Mouse (Mus musculus) myocyte (in vitro differentiated cells): Measurements from ENCODE around the gene Tnc. TPM values are rescaled to one million over a fixed set of nuclear protein-coding genes. Genes with fewer than 3 reads are reported as not detected.

Source experiments
- H3K27me3 ChIP-seq: one replicate; pipeline ENCODE4 v1.6.1; 2011; ENCODE audit not compliant: control insufficient read depth, insufficient read depth, insufficient read length
- H3K36me3 ChIP-seq: one replicate; pipeline ENCODE4 v1.6.1; 2011; ENCODE audit not compliant: control insufficient read depth, insufficient read depth
- H3K4me2 ChIP-seq: one replicate; pipeline ENCODE4 v1.6.1; 2011; ENCODE audit warnings: low read depth, control low read depth
- H3K4me3 ChIP-seq: one replicate; pipeline ENCODE4 v1.5.1; 2011; ENCODE audit warnings: mild to moderate bottlenecking, control low read depth, moderate library complexity
- H3K79me2 ChIP-seq: one replicate; pipeline ENCODE4 v1.6.1; 2011; ENCODE audit not compliant: control insufficient read depth, insufficient read depth
- H3ac ChIP-seq: one replicate; pipeline ENCODE4 v1.6.1; 2011; ENCODE audit not compliant: control insufficient read depth, insufficient read length
- CEBPB ChIP-seq: IDR thresholded peaks from 2 replicates; pipeline ENCODE4 v1.6.1; 2011; ENCODE audit warnings: mild to moderate bottlenecking, moderate library complexity; ENCODE audit not compliant: poor library complexity, insufficient read depth, severe bottlenecking
- E2F4 ChIP-seq: IDR thresholded peaks from one replicate; pipeline ENCODE4 v1.6.1; 2011; ENCODE audit warnings: mild to moderate bottlenecking, control low read depth, moderate library complexity; ENCODE audit not compliant: insufficient read depth
- MAX ChIP-seq: IDR thresholded peaks from one replicate; pipeline ENCODE4 v1.6.1; 2011; ENCODE audit warnings: low read depth, mild to moderate bottlenecking, control low read depth
- MYOD1 ChIP-seq, 3 experiments: IDR thresholded peaks; one replicate each; pipeline ENCODE4 v1.6.1; 2011; ENCODE audit warnings: control low read depth in 2 of 3, low read depth in 2 of 3, mild to moderate bottlenecking in 2 of 3, moderate library complexity in 1 of 3; ENCODE audit not compliant: insufficient read length in 2 of 3, control insufficient read depth in 1 of 3
- MYOG ChIP-seq, 3 experiments: IDR thresholded peaks; one replicate each; pipeline ENCODE4 v1.6.1; 2011; ENCODE audit warnings: control low read depth in 2 of 3, low read depth in 2 of 3, mild to moderate bottlenecking in 2 of 3; ENCODE audit not compliant: insufficient read length in 2 of 3, control insufficient read depth in 1 of 3, insufficient read depth in 1 of 3
- POLR2A ChIP-seq: IDR thresholded peaks from one replicate; pipeline ENCODE4 v1.6.1; 2011; ENCODE audit warnings: low read depth, mild to moderate bottlenecking, control low read depth, moderate library complexity; ENCODE audit not compliant: insufficient read length
- POLR2AphosphoS2 ChIP-seq: IDR thresholded peaks from one replicate; pipeline ENCODE4 v1.6.1; 2011; ENCODE audit warnings: low read depth, control low read depth; ENCODE audit not compliant: insufficient read length
- REST ChIP-seq: IDR thresholded peaks from one replicate; pipeline ENCODE4 v1.6.1; 2011; ENCODE audit warnings: mild to moderate bottlenecking, control low read depth, moderate library complexity; ENCODE audit not compliant: insufficient read depth, insufficient read length
- SRF ChIP-seq: IDR thresholded peaks from one replicate; pipeline ENCODE4 v1.6.1; 2011; ENCODE audit warnings: low read depth; ENCODE audit not compliant: control insufficient read depth, insufficient read length
- TCF12 ChIP-seq: IDR thresholded peaks from one replicate; pipeline ENCODE4 v1.6.1; 2011; ENCODE audit warnings: mild to moderate bottlenecking, control low read depth; ENCODE audit not compliant: poor library complexity, insufficient read depth, severe bottlenecking
- TCF3 ChIP-seq: IDR thresholded peaks from one replicate; pipeline ENCODE4 v1.6.1; 2011; ENCODE audit warnings: low read depth, control low read depth; ENCODE audit not compliant: insufficient read length
- USF1 ChIP-seq: IDR thresholded peaks from one replicate; pipeline ENCODE4 v1.6.1; 2011; ENCODE audit warnings: low read depth, mild to moderate bottlenecking, control low read depth, moderate library complexity
- polyA plus RNA-seq: library from polyadenylated mRNA; unstranded; fragments of >200 nt; fragmentation: generic; extraction: Trizol; gene quantifications from one replicate; pipeline ENCODE4 v1.2.1, GENCODE M21; 2012; ENCODE audit warnings: missing spikeins

Gene Tnc
- polyA plus RNA-seq, 1 experiment: 183 TPM

- Histone ChIP-seq H3K36me3 (no peaks in the 10 kb centered on the region), H3K4me2 (no peak overlapping the region), H3K4me3 (no peak overlapping the region), H3ac (no peak overlapping the region), H3K27me3 (no peaks in the 10 kb centered on the region), H3K79me2 (no peaks in the 10 kb centered on the region)
- TF ChIP-seq TCF3: no peak
Observed at GRCm38 (mm10) chr4:63928192-63928591, 118.6 kb downstream of the Tnc start.

- Histone ChIP-seq H3K36me3 (no peaks in the 10 kb centered on the region), H3K79me2 (no peaks in the 10 kb centered on the region), H3ac (no peak overlapping the region), H3K4me2 (no peak overlapping the region), H3K4me3 (no peak overlapping the region), H3K27me3 (no peaks in the 10 kb centered on the region)
- TF ChIP-seq REST: no peak
- TF ChIP-seq MYOD1 (IDR thresholded peaks at IDR 0.05; ENCODE audit: control insufficient read depth in 1 of 3, insufficient read length in 2 of 3, low read depth in 2 of 3): no peak
- TF ChIP-seq MAX: no peak
- no peak for TF ChIP-seq SRF
- TF ChIP-seq MYOG (IDR thresholded peaks at IDR 0.05; ENCODE audit: control insufficient read depth in 1 of 3, insufficient read depth in 1 of 3, insufficient read length in 2 of 3, low read depth in 2 of 3): no peak
- TF ChIP-seq TCF12: no peak
- no peak for TF ChIP-seq POLR2A
- no peak for TF ChIP-seq E2F4
- TF ChIP-seq USF1: no peak
- no peak for TF ChIP-seq TCF3
- no peak for TF ChIP-seq CEBPB
- no peak for TF ChIP-seq POLR2AphosphoS2
Observed at GRCm38 (mm10) chr4:63917181-63917580, 129.6 kb downstream of the Tnc start.

GRCm38 (mm10) chr4:63916753-63917152, 130.1 kb downstream of the Tnc start:
- Histone ChIP-seq H3K36me3 (no peaks in the 10 kb centered on the region), H3K79me2 (no peaks in the 10 kb centered on the region), H3K4me2 (no peak overlapping the region), H3K4me3 (no peak overlapping the region), H3K27me3 (no peaks in the 10 kb centered on the region), H3ac (no peak overlapping the region)
- TF ChIP-seq TCF3 (no peak), POLR2A (no peak), REST (no peak)

GRCm38 (mm10) chr4:63916288-63916687, 130.5 kb downstream of the Tnc start:
- Histone ChIP-seq H3K79me2 (no peaks in the 10 kb centered on the region), H3K27me3 (no peaks in the 10 kb centered on the region), H3K4me2 (no peak overlapping the region), H3K4me3 (no peak overlapping the region), H3K36me3 (no peaks in the 10 kb centered on the region), H3ac (no peak overlapping the region)
- TF ChIP-seq POLR2A: no peak
- TF ChIP-seq MYOG (IDR thresholded peaks at IDR 0.05; ENCODE audit: control insufficient read depth in 1 of 3, insufficient read depth in 1 of 3, insufficient read length in 2 of 3, low read depth in 2 of 3): no peak
- no peak for TF ChIP-seq TCF3
- TF ChIP-seq CEBPB: no peak
- TF ChIP-seq MYOD1 (IDR thresholded peaks at IDR 0.05; ENCODE audit: control insufficient read depth in 1 of 3, insufficient read length in 2 of 3, low read depth in 2 of 3): no peak
- no peak for TF ChIP-seq USF1
- TF ChIP-seq REST: no peak
- TF ChIP-seq POLR2AphosphoS2: no peak
- no peak for TF ChIP-seq TCF12
- no peak for TF ChIP-seq E2F4
- TF ChIP-seq MAX: no peak
- TF ChIP-seq SRF: no peak

Other genes with a start within 250 kb of the Tnc start
- 0.02 TPM for gene Tnfsf8, start 185.7 kb downstream of the Tnc start, polyA plus RNA-seq